Mouse (Mus musculus): ENCODE measurements at regions not wholly inside any gene's neighbourhood (a gene's known extent, or its start where the extent isn't known, plus 50 kb on each side); places are given as distances from the start of the nearest gene placed in this dataset.

DNA sequence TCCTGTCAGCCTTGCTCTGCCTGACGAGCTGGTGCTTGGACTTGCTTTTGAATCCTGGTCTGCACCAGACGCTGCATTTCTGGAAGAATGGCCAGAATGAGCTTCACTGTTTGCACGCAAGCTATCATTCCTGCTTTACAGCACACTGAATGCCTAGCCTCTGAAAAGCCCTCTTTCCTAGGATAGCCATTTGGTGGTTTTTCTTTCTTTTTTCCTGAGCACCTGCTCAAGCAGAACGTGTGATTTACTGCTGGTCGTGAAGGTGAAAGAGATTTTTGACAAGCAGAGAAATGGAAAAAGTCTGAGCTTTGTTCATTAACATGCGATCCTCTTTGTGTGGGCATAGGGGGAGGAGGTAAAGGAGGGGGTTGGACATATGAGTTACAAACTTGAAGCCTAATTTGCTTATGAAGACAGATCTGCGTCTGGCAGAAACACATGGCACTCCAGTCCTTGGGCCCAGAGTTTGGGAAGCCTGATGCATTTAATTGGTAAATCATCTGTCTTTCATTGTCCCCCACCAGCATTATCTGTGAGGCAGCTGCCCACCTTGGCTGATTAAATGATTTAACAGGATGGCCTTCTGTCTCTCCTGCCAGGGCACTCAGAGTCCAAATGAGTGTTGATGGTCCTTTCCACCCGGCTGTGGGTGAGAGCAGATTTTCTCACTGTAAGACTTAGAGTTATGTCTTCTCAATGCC lies 457.1 kb upstream of the Plxna2 start:
- peak; percentile 7 to 15 for DNase-seq

DNA sequence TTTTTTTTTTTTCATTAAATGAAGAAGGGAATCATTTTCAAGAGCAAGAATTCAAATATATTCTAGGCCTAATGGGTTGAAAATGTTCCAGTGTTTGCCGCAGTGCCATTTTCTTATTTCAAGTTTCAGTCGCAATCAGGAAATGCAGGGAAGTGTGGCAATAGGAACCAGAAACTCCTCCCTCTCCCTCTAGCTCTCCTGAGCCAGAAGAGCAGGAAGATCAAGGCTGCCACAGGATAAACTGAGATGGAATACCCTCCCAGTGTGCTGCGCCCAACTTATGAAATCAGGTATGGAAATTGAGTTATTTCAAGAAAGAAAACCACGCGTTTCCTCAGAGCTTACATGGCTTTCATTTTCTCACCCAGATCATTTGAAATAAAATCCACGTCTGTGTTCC lies 460.8 kb upstream of the Plxna2 start:
- DNase-seq = no peak

- peak in 1 of 2 experiments; percentile 5 for DNase-seq
Observed at GRCm38 (mm10) chr1:194148416-194149364, 469.3 kb upstream of the Plxna2 start.

DNA sequence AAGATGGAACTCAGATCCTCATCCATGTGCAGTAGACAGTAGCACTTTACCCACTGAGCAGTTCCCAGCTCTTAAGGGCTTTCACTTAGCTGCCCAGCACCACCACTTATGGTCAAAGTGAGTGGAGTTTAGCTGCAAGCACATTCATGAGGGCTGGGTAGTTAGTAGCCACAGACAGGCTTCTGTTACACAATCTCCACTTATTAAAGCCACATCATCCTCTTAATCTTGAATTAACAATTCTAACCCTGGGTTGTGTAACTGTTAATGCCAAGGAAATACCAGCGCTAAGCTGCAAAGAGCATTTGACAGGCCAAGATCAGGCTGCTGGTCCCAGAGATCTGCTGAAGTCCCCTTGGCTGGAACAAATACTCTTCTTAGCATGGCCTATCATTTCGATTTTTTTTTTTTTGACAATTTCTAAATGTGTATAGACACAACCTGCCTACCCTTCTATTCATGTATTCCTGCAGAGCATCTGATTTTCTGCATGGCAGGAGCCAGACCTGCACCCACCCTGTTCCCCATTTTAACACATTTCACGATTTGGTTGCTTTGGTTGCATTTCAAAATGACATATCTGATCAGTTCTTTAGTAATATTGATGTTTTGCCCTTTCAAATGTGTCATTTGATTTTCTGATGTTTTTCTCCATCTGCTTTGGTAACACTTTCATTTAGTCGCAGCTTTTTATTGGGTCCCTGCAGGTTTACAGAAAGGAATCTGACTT lies 500.2 kb upstream of the Plxna2 start:
- DNase-seq = no peak

DNA sequence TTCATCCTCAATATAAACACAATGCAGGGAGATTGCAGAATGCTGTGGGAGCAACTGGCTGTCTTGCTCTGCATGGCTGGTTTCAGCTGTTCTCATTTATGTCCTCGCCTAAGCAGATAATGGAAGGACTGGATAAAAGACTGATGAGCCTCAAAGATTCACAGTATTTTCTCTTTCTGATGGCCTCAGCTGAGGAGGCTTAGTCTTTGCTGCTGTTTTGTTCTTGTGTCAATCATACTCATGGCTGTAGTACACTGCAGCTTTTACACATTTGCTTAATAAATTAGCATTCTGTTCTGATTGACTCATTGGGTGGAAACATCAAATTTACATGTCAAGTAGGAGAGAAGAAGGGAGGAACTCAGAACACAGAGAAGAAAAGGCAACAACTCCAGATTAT lies 503.6 kb upstream of the Plxna2 start:
- DNase-seq = no peak

- peak in 1 of 2 experiments; percentile 17 for DNase-seq
Observed at GRCm38 (mm10) chr1:194111931-194112330, 506.1 kb upstream of the Plxna2 start.

GRCm38 (mm10) chr1:194109172-194110071 lies 508.6 kb upstream of the Plxna2 start:
- DNase-seq = no peak

GRCm38 (mm10) chr1:194108132-194108531 lies 509.9 kb upstream of the Plxna2 start:
- DNase-seq = no peak

DNA sequence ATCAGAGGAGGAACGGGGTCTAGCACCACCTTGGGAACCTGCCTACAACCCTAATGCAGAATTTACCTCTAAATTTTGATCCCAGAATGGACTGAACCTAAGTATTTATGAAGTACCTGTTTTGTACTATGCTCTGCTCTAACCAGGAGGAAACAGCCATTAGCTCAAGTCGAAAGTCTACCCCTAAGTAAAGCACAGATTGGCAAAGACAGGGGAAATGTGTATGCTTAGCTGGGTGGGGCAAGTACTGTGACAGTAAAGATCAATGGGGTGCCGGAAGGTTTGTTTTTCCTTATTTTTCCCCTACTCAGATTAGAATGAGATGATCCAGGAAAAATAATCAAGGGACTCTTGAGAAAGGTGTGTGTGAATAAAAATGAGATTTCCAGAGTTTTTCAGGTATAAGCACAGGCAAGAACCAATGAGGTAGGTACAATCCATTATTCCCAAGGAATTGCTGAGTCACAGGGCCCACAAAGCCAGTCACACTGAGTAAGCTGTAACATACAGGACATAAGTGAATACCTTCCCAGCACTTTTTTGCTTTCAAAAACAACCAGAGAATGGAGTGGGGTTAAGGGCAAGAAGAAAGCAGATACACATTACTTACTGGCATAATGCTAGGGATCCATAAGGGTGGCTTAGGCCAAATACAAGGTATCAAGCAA lies 510.6 kb upstream of the Plxna2 start:
- DNase-seq = no peak

GRCm38 (mm10) chr1:194089918-194090548 lies 528.0 kb upstream of the Plxna2 start:
- no peak for DNase-seq

GRCm38 (mm10) chr1:194058512-194058911 lies 559.5 kb upstream of the Plxna2 start:
- no peak for DNase-seq

DNA sequence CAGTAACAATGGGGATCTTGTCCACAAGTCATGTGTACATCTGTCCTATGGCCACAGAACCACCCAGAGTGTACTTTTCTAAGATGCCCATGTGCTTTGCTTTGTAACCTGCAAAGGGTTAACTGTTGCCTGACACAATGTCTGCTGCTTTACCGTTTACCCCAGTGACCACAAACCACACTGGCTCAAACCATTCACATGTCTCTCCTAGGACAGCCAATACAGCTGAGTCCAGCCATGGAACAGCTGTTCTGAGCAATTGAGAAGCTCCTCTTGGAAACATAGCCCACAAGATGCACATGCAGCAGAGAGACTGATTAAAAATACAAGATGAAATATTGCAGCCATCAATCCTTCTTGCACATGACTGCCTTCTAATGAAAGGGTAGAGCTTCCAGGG lies 561.5 kb upstream of the Plxna2 start:
- DNase-seq = no peak

GRCm38 (mm10) chr1:194049746-194050351 lies 568.2 kb upstream of the Plxna2 start:
- DNase-seq = no peak

GRCm38 (mm10) chr1:194041393-194042352 lies 576.3 kb upstream of the Plxna2 start:
- no peak for DNase-seq

- DNase-seq = no peak
Observed at GRCm38 (mm10) chr1:194038711-194039110, 579.3 kb upstream of the Plxna2 start.

- DNase-seq = no peak
Observed at GRCm38 (mm10) chr1:194034199-194034883, 583.7 kb upstream of the Plxna2 start.

DNA sequence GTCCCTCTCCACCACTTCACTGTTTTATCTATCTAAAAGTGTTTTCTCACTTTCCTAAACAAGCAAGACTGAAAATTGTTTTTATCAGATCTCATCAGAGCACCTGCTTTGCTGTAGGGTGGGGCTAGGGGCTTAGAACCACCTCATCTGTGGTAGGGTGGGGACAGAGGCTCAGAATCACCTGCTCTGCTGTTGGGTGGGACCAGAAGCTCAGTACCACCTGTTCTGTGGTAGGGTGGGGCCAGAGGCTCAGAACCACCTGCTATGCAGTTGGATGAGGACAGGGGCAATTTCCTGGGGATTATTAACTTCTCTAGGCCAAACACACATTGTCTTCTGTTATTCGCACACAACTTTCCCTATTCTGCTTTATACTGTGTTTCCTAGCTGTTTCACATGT lies 585.4 kb upstream of the Plxna2 start:
- DNase-seq = no peak

DNA sequence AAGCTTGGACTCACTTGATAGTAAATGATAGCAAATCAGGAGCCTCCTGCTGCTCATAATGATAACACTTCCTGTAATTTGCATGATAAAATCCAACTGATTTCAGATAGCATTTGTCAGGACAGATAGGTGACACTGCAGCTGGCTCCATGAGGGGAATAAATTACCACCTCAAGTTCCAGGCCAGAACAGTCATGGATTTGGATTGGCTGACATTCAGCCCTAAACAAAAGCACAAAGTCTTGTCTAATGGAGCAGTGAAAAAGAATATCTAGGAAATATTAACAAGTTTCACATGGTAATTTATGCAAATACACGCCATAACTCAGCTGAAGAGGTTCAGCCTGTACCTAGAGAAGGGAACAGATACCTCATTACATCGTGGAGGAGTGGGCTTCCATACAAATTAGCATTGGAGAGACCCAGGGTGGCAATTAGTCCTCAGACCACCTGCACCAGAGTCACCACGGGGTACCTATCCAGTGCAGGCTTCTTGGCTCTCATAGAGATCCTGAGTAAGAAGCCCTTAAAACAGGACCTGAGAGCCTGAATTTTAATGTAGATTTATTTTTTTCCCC lies 587.3 kb upstream of the Plxna2 start:
- no peak for DNase-seq
